27 mouse cellular contexts compared by ENCODE assay signal in genomic region chr13:54094349-54094748, GRCm38 (mm10). TPM values are rescaled to one million over a fixed set of nuclear protein-coding genes. Genes with fewer than 3 reads are reported as not detected.
"Had no signal": no experiment of that assay in that cellular context is flagged by ENCODE, and none has a peak within 500 bp of the region (broad histone marks: within the 10 kb centered on the region; RNA-seq: fewer than 3 reads in every experiment).

No protein-coding gene starts in this region.

- H3K27me3 ChIP-seq: limb, embryonic 12.5 days; limb, embryonic 15.5 days; midbrain, embryonic 15.5 days; neural tube, embryonic 12.5 days had no signal

- H3K4me2 ChIP-seq: limb, embryonic 12.5 days; limb, embryonic 15.5 days; liver, embryonic 11.5 days; lung, embryonic 14.5 days; midbrain, embryonic 11.5 days; midbrain, embryonic 15.5 days; neural tube, embryonic 12.5 days had no signal

- H3K4me3 ChIP-seq: layer of hippocampus, adult 2 months; limb, embryonic 12.5 days; limb, embryonic 15.5 days; midbrain, embryonic 15.5 days; neural tube, embryonic 12.5 days had no signal

- H3K9ac ChIP-seq: limb, embryonic 12.5 days; limb, embryonic 15.5 days; liver, embryonic 14.5 days; liver, postnatal 0 days; lung, embryonic 14.5 days; midbrain, embryonic 15.5 days; neural tube, embryonic 12.5 days had no signal

- H3K4me1 ChIP-seq: limb, embryonic 12.5 days; limb, embryonic 15.5 days; midbrain, embryonic 15.5 days; neural tube, embryonic 12.5 days had no signal

- H3K27ac ChIP-seq: limb, embryonic 12.5 days; limb, embryonic 15.5 days; liver, embryonic 14.5 days; macrophage; midbrain, embryonic 15.5 days; neural tube, embryonic 12.5 days had no signal

- H3K9me3 ChIP-seq: limb, embryonic 12.5 days; limb, embryonic 15.5 days; midbrain, embryonic 15.5 days; neural tube, embryonic 12.5 days had no signal

- ATAC-seq: intestine, embryonic 16.5 days; liver, postnatal 0 days; lung, postnatal 0 days; midbrain, embryonic 15.5 days had no signal

- DNase-seq: kidney, adult 18-20 months; kidney, adult 9 months; kidney, postnatal 14 days; layer of hippocampus, adult 9-11 months; liver, postnatal 0 days; lung, embryonic 14.5 days; retina, postnatal 1 day; right cerebral cortex, postnatal 25 days; spleen, adult 18-20 months; thymus, adult 18-20 months; thymus, postnatal 14 days; thymus, postnatal 4 days had no signal

RNA-seq across cellular contexts. Expression of gene Drd1, which starts 38.8 kb away (rescaled TPM):
- total RNA-seq: megakaryocyte-erythroid progenitor cell, adult 5-6 weeks; monocyte, adult 5-6 weeks; neutrophil, adult 5-6 weeks had no signal
- polyA plus RNA-seq: large intestine, adult 2 months; limb, embryonic 12.5 days; liver, embryonic 11.5 days; liver, embryonic 14.5 days; liver, postnatal 0 days had no signal
